Mouse (Mus musculus): ENCODE measurements around the gene Bpifc.
"Not testable (repeated sequence)": the region's sequence is repeated elsewhere in the genome, so short reads cannot be mapped to it uniquely, and the experiment has no call there.

The Bpifc gene

DNA sequence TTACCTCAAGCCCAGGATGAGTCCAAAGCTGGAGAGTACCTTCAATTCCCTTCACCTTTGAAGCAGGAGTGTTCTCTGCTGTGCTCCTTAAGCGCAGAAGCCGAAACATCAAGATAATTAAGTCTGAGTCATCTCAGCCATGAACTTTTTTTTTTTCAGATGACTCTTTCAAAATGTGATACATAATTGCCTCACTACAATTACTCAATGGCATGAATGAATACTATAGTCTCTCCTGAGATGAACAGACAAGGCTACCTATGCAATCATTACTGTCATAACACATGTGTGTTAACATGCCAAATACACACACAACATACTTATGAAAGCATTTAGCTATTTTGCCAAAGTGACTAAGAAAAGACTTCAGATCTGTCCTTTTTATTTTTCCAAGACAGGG is at the start of gene Bpifc:
Gene Bpifc (minus strand): TSS at position 115 of the 400 bp plus-strand sequence.
- DNase-seq (ENCODE audit: inconsistent ontology term) = no peak

DNA sequence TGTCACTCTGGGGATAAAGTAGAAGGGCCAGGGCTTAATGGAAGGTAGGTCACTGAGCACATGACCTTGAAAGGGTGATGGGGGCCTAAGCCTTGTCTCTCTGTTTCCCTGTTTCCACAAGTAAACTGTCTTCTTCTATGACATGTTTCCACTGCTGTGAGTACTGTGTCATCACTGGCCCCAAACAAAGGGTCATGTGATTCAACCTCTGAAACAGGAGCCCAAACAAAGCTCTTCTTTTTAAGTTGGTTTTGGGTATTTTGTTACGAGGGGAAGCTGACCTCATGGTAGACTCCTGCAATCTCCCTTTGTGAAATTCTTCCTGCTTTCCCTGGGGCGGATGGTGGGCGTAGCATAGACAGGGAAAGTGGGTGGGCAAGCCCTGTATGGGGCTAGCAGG is 48.6 kb upstream of the Bpifc start:
- peak; percentile 46 for DNase-seq (ENCODE audit: inconsistent ontology term)

DNA sequence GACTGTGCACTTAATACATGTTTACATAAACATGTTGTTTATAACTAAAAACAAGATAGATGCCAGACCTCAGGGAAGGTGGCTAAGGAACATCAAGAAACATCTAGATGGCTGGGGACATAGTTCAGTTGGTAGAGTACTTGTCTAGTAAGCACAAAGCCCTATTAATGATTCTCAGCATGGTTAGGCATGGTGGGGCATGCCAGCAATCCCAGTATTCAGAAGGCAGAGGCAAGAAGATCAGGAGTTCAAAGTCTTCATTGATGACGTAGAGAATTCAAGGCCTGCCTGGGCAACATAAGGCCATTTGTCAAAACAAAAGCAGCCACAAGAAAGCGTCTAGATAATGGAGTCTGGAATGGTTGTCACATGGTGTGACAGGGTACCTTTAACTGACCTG is 46.0 kb upstream of the Bpifc start:
- no peak for DNase-seq (ENCODE audit: inconsistent ontology term)

GRCm38 (mm10) chr10:86057286-86057685 is 45.6 kb upstream of the Bpifc start:
- DNase-seq (ENCODE audit: inconsistent ontology term) = peak; percentile 59

GRCm38 (mm10) chr10:86056297-86056903 is 44.7 kb upstream of the Bpifc start:
- DNase-seq (ENCODE audit: inconsistent ontology term) = no peak

DNA sequence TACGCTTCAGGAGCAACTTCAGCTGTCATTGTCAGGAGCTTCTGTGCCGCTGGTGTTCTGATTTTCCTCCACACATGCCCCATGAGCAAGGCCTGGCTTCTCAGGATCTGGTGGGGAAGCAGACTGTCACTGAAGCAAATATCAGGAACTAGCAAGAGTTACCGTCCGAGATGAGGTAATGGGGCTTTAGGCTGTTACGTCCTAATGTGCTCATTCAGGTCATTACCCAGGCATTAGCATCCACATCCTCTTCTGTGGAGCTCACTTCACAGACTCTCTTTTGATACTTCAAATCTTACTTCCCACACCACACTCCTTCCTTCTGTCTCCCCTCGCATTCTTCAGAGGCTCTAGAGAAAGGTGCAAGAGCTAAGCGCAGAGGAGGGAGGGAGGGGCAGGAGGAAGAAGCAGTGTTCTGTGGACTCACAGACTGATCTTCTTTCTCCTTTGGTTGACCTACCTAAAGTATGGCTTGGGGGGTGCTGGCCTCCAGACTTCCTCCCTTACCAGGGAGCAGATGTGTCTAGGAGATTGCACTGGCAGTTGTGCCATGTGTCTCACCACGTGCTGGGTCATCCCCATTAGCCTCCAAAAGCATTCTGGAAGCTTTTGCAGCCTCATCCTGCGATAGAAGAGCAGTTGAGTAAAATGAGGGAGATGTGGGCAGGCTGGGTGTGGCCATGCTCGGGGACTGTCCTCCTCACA is 41.3 kb upstream of the Bpifc start:
- no peak for DNase-seq (ENCODE audit: inconsistent ontology term)

GRCm38 (mm10) chr10:86050522-86050921 is 38.8 kb upstream of the Bpifc start:
- no peak for DNase-seq (ENCODE audit: inconsistent ontology term)

GRCm38 (mm10) chr10:86047786-86048185 is 36.1 kb upstream of the Bpifc start:
- no peak for DNase-seq (ENCODE audit: inconsistent ontology term)

GRCm38 (mm10) chr10:86046371-86046770 is 34.7 kb upstream of the Bpifc start:
- DNase-seq (ENCODE audit: inconsistent ontology term) = no peak

DNA sequence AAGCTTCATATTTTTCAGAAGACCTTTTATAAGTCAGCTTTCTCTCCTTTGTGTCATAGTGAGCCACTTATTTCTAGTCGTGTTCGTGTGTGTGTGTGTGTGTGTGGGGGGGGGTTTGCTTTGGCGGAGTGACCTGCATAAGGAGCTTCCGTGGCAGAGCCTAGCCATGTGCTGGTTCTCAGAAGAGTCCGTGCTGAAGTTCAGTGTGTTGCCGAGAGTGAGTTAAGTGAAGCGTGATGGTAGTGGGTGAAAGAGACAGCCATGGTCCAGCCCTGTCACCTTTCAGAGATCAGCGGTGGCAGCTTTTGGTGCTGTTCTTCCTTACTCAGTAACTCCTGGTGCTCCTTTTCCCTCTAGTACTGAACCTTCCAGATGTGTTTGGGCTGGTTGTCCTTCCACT is 32.4 kb upstream of the Bpifc start:
- no peak for DNase-seq (ENCODE audit: inconsistent ontology term)

- DNase-seq (ENCODE audit: inconsistent ontology term) = no peak
Observed at GRCm38 (mm10) chr10:86043651-86044050, 32.0 kb upstream of the Bpifc start.

- no peak for DNase-seq (ENCODE audit: inconsistent ontology term)
Observed at GRCm38 (mm10) chr10:86034007-86034728, 22.5 kb upstream of the Bpifc start.

DNA sequence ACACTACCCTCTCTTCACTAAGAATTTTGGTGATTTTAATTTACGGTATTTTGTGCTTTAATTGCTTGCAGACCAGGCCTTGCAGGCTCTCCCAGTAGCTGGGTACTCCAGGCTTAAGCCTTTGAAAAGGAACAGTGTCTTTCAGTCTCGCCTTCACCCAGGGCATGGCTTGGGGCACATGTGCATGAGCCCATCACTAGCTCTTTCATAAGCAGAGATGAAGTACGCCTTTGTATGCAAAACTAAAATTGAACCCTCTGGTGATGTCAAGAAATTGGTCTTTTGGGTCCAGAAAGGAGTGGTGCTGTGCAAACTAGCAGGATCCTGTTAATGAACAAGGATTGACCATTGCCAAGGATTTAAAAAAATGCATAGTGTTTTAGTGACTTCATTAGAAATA is 20.8 kb upstream of the Bpifc start:
- DNase-seq (ENCODE audit: inconsistent ontology term) = peak; percentile 52

GRCm38 (mm10) chr10:86030743-86031142 is 19.0 kb upstream of the Bpifc start:
- DNase-seq (ENCODE audit: inconsistent ontology term) = no peak

GRCm38 (mm10) chr10:86026807-86027206 is 15.1 kb upstream of the Bpifc start:
- DNase-seq (ENCODE audit: inconsistent ontology term) = not testable (repeated sequence)

DNA sequence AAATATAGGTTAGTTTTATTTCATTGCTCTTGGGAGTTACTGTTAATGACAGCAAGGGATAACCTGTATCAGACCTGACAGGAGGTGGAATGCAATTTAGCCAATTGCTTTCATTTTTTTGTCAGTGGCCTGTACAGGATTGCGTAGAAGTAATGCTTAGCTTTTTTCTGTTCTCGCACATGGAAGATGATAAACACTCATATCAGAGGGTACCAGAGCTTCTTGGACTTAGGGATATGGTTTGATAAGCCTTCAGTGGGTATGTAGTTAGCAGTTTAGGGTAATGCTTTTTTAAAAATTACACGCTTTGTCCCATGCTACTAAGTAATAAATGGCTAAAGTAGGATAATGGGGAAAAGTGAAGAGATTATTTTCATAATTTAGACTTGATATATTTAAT is 14.7 kb upstream of the Bpifc start:
- no peak for DNase-seq (ENCODE audit: inconsistent ontology term)

DNA sequence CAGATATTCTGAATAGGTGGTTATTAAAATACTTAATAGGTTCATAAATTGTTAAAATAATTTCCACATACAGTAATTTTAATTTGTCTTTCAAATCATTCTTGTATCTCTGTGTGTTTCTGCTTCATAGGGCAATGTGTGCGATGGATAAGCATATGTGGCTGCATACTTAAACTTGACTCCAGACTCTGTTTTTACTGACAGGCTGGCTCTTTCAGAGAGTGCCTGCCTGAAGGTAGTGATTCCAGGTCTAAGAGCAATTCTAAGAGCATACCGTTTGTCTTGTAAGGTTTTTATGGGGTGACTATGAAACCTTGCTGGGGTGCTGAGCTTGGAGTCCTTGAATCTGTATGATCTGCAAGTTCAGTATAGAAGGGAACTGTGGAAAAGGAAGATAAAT is 14.2 kb upstream of the Bpifc start:
- DNase-seq (ENCODE audit: inconsistent ontology term) = no peak

DNA sequence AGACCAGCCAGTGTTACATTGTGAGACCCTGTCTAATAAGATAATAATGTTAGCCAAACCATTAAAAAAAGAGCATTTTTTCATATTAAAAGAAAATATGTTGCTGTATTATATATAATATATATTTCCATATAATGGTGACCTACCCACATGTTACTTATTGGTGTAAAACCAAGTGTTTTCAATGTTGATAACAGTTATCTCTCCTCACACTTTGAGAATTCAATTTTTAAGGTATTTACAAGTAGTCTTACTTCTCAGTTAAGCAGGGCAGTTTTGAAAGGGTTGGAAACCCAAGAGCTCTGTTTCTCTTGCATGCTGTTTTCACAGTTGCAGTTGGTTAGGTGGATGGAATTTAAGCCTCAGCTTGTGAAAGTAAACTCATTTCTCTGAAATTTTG is 11.5 kb upstream of the Bpifc start:
- no peak for DNase-seq (ENCODE audit: inconsistent ontology term)

DNA sequence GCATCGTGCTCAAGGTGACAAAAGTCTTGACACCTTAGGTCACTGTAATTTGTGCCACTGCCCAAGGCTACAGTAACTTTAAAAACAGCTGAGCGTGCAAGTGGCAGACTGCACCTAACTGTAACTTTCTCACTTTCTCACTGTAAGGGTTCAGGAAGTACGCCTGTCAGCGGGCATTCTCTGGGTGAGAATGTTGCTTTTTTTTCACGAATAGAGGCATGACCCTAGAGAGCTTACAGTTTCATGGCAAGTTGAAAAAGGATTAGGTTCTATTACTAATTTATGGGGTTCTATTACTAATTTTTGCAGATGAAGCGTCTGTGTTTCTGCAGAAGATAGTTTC is 10.8 kb upstream of the Bpifc start:
- no peak for DNase-seq (ENCODE audit: inconsistent ontology term)

- DNase-seq (ENCODE audit: inconsistent ontology term) = peak; percentile 93
Observed at GRCm38 (mm10) chr10:86021749-86022473, 10.2 kb upstream of the Bpifc start, which contains the start of gene Fbxo7. TSS of gene Fbxo7 (plus strand) at chr10:86021972.

- DNase-seq (ENCODE audit: inconsistent ontology term) = no peak
Observed at GRCm38 (mm10) chr10:86021408-86021748, 9.7 kb upstream of the Bpifc start.

DNA sequence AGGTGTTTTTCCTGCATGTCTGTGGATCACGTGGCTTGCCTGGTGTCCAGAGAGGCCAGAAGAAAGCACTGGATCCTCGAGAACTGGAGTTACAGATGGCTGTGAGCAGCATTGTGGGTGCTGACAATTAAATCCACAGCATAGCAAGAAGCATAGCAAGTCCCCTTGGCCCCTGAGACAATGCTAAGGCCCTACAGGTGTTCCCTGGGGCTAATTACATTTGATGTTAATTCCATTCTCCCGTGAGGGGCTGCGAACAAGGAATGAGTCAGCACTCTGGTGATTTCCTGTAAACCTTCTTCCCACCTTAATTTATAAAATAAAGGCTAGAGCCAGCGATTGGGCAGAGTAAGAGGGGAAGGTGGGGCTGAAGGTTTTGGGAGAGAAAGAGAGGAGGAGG is 7.1 kb upstream of the Bpifc start:
- no peak for DNase-seq (ENCODE audit: inconsistent ontology term)

All from Muller cell, postnatal 12 days (primary cell).